ENCODE assay signal across 19 mouse cellular contexts in genomic region chr14:50788157-50788556, GRCm38 (mm10). TPM values are rescaled to one million over a fixed set of nuclear protein-coding genes. Genes with fewer than 3 reads are reported as not detected.
DNase-seq lines count a peak whose midpoint lies in the region; ATAC-seq and TF ChIP-seq lines count a peak whose summit lies in the region.
"Had no signal": no experiment of that assay in that cellular context is flagged by ENCODE, and none has a peak within 500 bp of the region (broad histone marks: within the 10 kb centered on the region; RNA-seq: fewer than 3 reads in every experiment).

No protein-coding gene starts in this region.

- peak; percentile 51 for DNase-seq in hindbrain, postnatal 0 days (ENCODE audit: low spot score)
- DNase-seq in hindbrain, embryonic 11.5 days (ENCODE audit: low spot score): no peak
- peak; percentile 43 for DNase-seq in midbrain, postnatal 0 days (ENCODE audit: low spot score)
- DNase-seq in embryo, embryonic 10.5 days (ENCODE audit: low spot score): peak; percentile 57
- no peak for DNase-seq in cerebellum, postnatal 14 days
- DNase-seq in forebrain, embryonic 11.5 days (ENCODE audit: low spot score): no peak
- DNase-seq in forebrain, embryonic 10.5 days (ENCODE audit: extremely low spot score, low spot score): no peak
- DNase-seq: adrenal gland, postnatal 14 days; cerebellum, adult 9-10 months; kidney, postnatal 14 days; right cerebral cortex, postnatal 25 days had no signal

- H3K4me2 ChIP-seq in hindbrain, postnatal 0 days (ENCODE audit: low read depth, low read length): no peak overlapping the region
- no peak overlapping the region for H3K4me2 ChIP-seq in hindbrain, embryonic 11.5 days (replicated peaks; ENCODE audit: low read depth, low read length)
- no peak overlapping the region for H3K4me2 ChIP-seq in midbrain, postnatal 0 days (ENCODE audit: low read depth, low read length, poor library complexity, severe bottlenecking)
- no peak overlapping the region for H3K4me2 ChIP-seq in midbrain, embryonic 13.5 days (replicated peaks)
- no peak overlapping the region for H3K4me2 ChIP-seq in forebrain, embryonic 11.5 days (ENCODE audit: low read depth, low read length, severe bottlenecking)
- H3K4me2 ChIP-seq: midbrain, embryonic 12.5 days had no signal

- no peak overlapping the region for H3K4me3 ChIP-seq in hindbrain, postnatal 0 days (ENCODE audit: low read length)
- H3K4me3 ChIP-seq in hindbrain, embryonic 11.5 days (ENCODE audit: low read depth, low read length): no peak overlapping the region
- no peak overlapping the region for H3K4me3 ChIP-seq in midbrain, postnatal 0 days (ENCODE audit: low read depth, low read length)
- no peak overlapping the region for H3K4me3 ChIP-seq in midbrain, embryonic 13.5 days (replicated peaks)
- no peak overlapping the region for H3K4me3 ChIP-seq in forebrain, embryonic 11.5 days (ENCODE audit: low read depth, low read length)
- no peak overlapping the region for H3K4me3 ChIP-seq in forebrain, embryonic 10.5 days
- H3K4me3 ChIP-seq: midbrain, embryonic 12.5 days had no signal

- H3K4me1 ChIP-seq in hindbrain, postnatal 0 days (ENCODE audit: insufficient read depth, low read length): 0 out of 2 replicates have a peak, but pooled peaks cover 6% of the 10 kb centered on the region
- no peaks in the 10 kb centered on the region for H3K4me1 ChIP-seq in hindbrain, embryonic 11.5 days (replicated peaks; ENCODE audit: control insufficient read depth, insufficient read depth, low read length)
- H3K4me1 ChIP-seq in midbrain, postnatal 0 days (ENCODE audit: insufficient read depth, low read length): peaks cover 3% of the 10 kb centered on the region; the same call in 1 of the 2 replicates
- H3K4me1 ChIP-seq in midbrain, embryonic 13.5 days (replicated peaks): peaks cover 15% of the 10 kb centered on the region
- no peaks in the 10 kb centered on the region for H3K4me1 ChIP-seq in forebrain, embryonic 11.5 days (replicated peaks; ENCODE audit: control insufficient read depth, insufficient read depth, low read length)
- peaks cover 11% of the 10 kb centered on the region for H3K4me1 ChIP-seq in forebrain, embryonic 10.5 days

- no peak for ATAC-seq in hindbrain, postnatal 0 days
- no peak for ATAC-seq in hindbrain, embryonic 11.5 days (ENCODE audit: low FRiP score)
- ATAC-seq in midbrain, postnatal 0 days (ENCODE audit: low FRiP score): no peak
- no peak for ATAC-seq in midbrain, embryonic 13.5 days
- no peak for ATAC-seq in forebrain, embryonic 11.5 days (replicated peaks; ENCODE audit: low FRiP score)

- no peak overlapping the region for H3K27ac ChIP-seq in hindbrain, postnatal 0 days
- no peak overlapping the region for H3K27ac ChIP-seq in hindbrain, embryonic 11.5 days (ENCODE audit: low read depth, low read length)
- no peak overlapping the region for H3K27ac ChIP-seq in midbrain, postnatal 0 days (ENCODE audit: low read depth, low read length)
- no peak overlapping the region for H3K27ac ChIP-seq in midbrain, embryonic 13.5 days
- H3K27ac ChIP-seq in forebrain, embryonic 11.5 days (ENCODE audit: low read depth, low read length): no peak overlapping the region
- no peak overlapping the region for H3K27ac ChIP-seq in forebrain, embryonic 10.5 days
- H3K27ac ChIP-seq: midbrain, embryonic 12.5 days had no signal

- no peaks in the 10 kb centered on the region for H3K27me3 ChIP-seq in hindbrain, postnatal 0 days (ENCODE audit: insufficient read depth, low read length)
- H3K27me3 ChIP-seq in hindbrain, embryonic 11.5 days (ENCODE audit: control insufficient read depth, insufficient read depth, low read length): no peaks in the 10 kb centered on the region
- H3K27me3 ChIP-seq in midbrain, postnatal 0 days (ENCODE audit: insufficient read depth, low read length): no peaks in the 10 kb centered on the region
- H3K27me3 ChIP-seq in midbrain, embryonic 13.5 days: no peaks in the 10 kb centered on the region
- no peaks in the 10 kb centered on the region for H3K27me3 ChIP-seq in forebrain, embryonic 11.5 days (ENCODE audit: control insufficient read depth, insufficient read depth, low read length)
- no peaks in the 10 kb centered on the region for H3K27me3 ChIP-seq in forebrain, embryonic 10.5 days (ENCODE audit: poor library complexity, severe bottlenecking)
- H3K27me3 ChIP-seq: midbrain, embryonic 12.5 days had no signal

- no peaks in the 10 kb centered on the region for H3K36me3 ChIP-seq in hindbrain, postnatal 0 days (ENCODE audit: insufficient read depth, low read length)
- H3K36me3 ChIP-seq in hindbrain, embryonic 11.5 days (ENCODE audit: control insufficient read depth, insufficient read depth, low read length): no peaks in the 10 kb centered on the region
- H3K36me3 ChIP-seq in midbrain, postnatal 0 days (ENCODE audit: insufficient read depth, low read length): no peaks in the 10 kb centered on the region
- no peaks in the 10 kb centered on the region for H3K36me3 ChIP-seq in midbrain, embryonic 13.5 days
- no peaks in the 10 kb centered on the region for H3K36me3 ChIP-seq in forebrain, embryonic 11.5 days (ENCODE audit: control insufficient read depth, insufficient read depth, low read length)
- H3K36me3 ChIP-seq in forebrain, embryonic 10.5 days (replicated peaks): 0 out of 2 replicates have a peak, but pooled peaks cover 2% of the 10 kb centered on the region
- H3K36me3 ChIP-seq: midbrain, embryonic 12.5 days had no signal

- TF ChIP-seq CTCF in hindbrain, postnatal 0 days (IDR thresholded peaks at IDR 0.05; ENCODE audit: low read depth): peak; percentile 56
- peak; percentile 65 for TF ChIP-seq CTCF in midbrain, postnatal 0 days (IDR thresholded peaks at IDR 0.05)

- WGBS in hindbrain, postnatal 0 days: 9% methylated on average over 2 of the region's 2 CpGs
- WGBS in hindbrain, embryonic 11.5 days: 15% methylated on average over 2 of the region's 2 CpGs
- 11% methylated on average over 2 of the region's 2 CpGs for WGBS in midbrain, postnatal 0 days
- 11% methylated on average over 2 of the region's 2 CpGs for WGBS in midbrain, embryonic 13.5 days
- 15% methylated on average over 2 of the region's 2 CpGs for WGBS in forebrain, embryonic 11.5 days
- WGBS in forebrain, embryonic 10.5 days: 24% methylated on average over 2 of the region's 2 CpGs

- H3K9me3 ChIP-seq in hindbrain, postnatal 0 days (ENCODE audit: low read length): no peaks in the 10 kb centered on the region
- H3K9me3 ChIP-seq in hindbrain, embryonic 11.5 days (ENCODE audit: control insufficient read depth, low read length): no peaks in the 10 kb centered on the region
- H3K9me3 ChIP-seq in midbrain, postnatal 0 days (ENCODE audit: low read length): no peaks in the 10 kb centered on the region
- no peaks in the 10 kb centered on the region for H3K9me3 ChIP-seq in midbrain, embryonic 13.5 days
- no peaks in the 10 kb centered on the region for H3K9me3 ChIP-seq in forebrain, embryonic 11.5 days (ENCODE audit: control insufficient read depth, low read length)
- H3K9me3 ChIP-seq in forebrain, embryonic 10.5 days: no peaks in the 10 kb centered on the region
- H3K9me3 ChIP-seq: midbrain, embryonic 12.5 days had no signal

- H3K9ac ChIP-seq in hindbrain, postnatal 0 days (replicated peaks; ENCODE audit: low read length): no peak overlapping the region
- no peak overlapping the region for H3K9ac ChIP-seq in hindbrain, embryonic 11.5 days (ENCODE audit: low read depth, low read length)
- H3K9ac ChIP-seq in midbrain, postnatal 0 days (replicated peaks; ENCODE audit: low read length, poor library complexity, severe bottlenecking): no peak overlapping the region
- H3K9ac ChIP-seq in midbrain, embryonic 13.5 days (replicated peaks): no peak overlapping the region
- no peak overlapping the region for H3K9ac ChIP-seq in forebrain, embryonic 11.5 days (ENCODE audit: low read length)
- H3K9ac ChIP-seq: midbrain, embryonic 12.5 days had no signal

RNA-seq across cellular contexts. Expression of gene Ttc5, which starts 2.8 kb away (rescaled TPM):
- total RNA-seq in hindbrain, postnatal 0 days (2014; rRNA removed): 90.8 and 91.6 TPM in 2 replicates
- polyA plus RNA-seq in hindbrain, postnatal 0 days (2015; fragmentation: Nextera tagmentation; extraction: Ambion mirVana): 95.3 and 95.8 TPM in 2 replicates
- 105 and 106 TPM in 2 replicates for polyA plus RNA-seq in hindbrain, embryonic 11.5 days (2014; fragmentation: Nextera tagmentation; extraction: Ambion mirVana)
- total RNA-seq in midbrain, postnatal 0 days (2014; rRNA removed): 83.9 and 109 TPM in 2 replicates
- polyA plus RNA-seq in midbrain, postnatal 0 days (2015; fragmentation: Nextera tagmentation; extraction: Ambion mirVana): 93.1 and 97.8 TPM in 2 replicates
- polyA plus RNA-seq in midbrain, embryonic 13.5 days (2015; fragmentation: Nextera tagmentation; extraction: Ambion mirVana): 130 and 136 TPM in 2 replicates
- 101 and 109 TPM in 2 replicates for polyA plus RNA-seq in forebrain, embryonic 11.5 days (2014; fragmentation: Nextera tagmentation; extraction: Ambion mirVana)
- polyA plus RNA-seq in forebrain, embryonic 10.5 days (2016; fragmentation: Nextera tagmentation; extraction: Ambion mirVana): 107 and 109 TPM in 2 replicates

RNA-seq across cellular contexts. Expression of gene Ccnb1ip1, which starts 19.4 kb away (rescaled TPM):
- not detected in 2 replicates for total RNA-seq in hindbrain, postnatal 0 days (2014; rRNA removed)
- 0.09 and 0.15 TPM in 2 replicates for polyA plus RNA-seq in hindbrain, postnatal 0 days (2015; fragmentation: Nextera tagmentation; extraction: Ambion mirVana)
- not detected in 2 replicates for polyA plus RNA-seq in hindbrain, embryonic 11.5 days (2014; fragmentation: Nextera tagmentation; extraction: Ambion mirVana)
- total RNA-seq in midbrain, postnatal 0 days (2014; rRNA removed): not detected in 2 replicates
- polyA plus RNA-seq in midbrain, postnatal 0 days (2015; fragmentation: Nextera tagmentation; extraction: Ambion mirVana): not detected in 2 replicates
- 0.11 TPM in 1 of 2 replicates, not detected in the other for polyA plus RNA-seq in midbrain, embryonic 13.5 days (2015; fragmentation: Nextera tagmentation; extraction: Ambion mirVana)
- polyA plus RNA-seq in forebrain, embryonic 11.5 days (2014; fragmentation: Nextera tagmentation; extraction: Ambion mirVana): not detected in 2 replicates
- not detected in 2 replicates for polyA plus RNA-seq in forebrain, embryonic 10.5 days (2016; fragmentation: Nextera tagmentation; extraction: Ambion mirVana)
- total RNA-seq: adrenal gland, postnatal 14 days; granulocyte monocyte progenitor cell, adult 5-6 weeks; hematopoietic stem cell, adult 5-6 weeks; left cerebral cortex, adult 18-20 months had no signal
- polyA plus RNA-seq: liver, embryonic 16.5 days; midbrain, embryonic 12.5 days; neural tube, embryonic 14.5 days; stomach, embryonic 16.5 days had no signal

RNA-seq across cellular contexts. Expression of gene Parp2, which starts 19.5 kb away (rescaled TPM):
- 19.7 and 21.1 TPM in 2 replicates for total RNA-seq in hindbrain, postnatal 0 days (2014; rRNA removed)
- 36.2 and 36.6 TPM in 2 replicates for polyA plus RNA-seq in hindbrain, postnatal 0 days (2015; fragmentation: Nextera tagmentation; extraction: Ambion mirVana)
- polyA plus RNA-seq in hindbrain, embryonic 11.5 days (2014; fragmentation: Nextera tagmentation; extraction: Ambion mirVana): 63.6 and 66.0 TPM in 2 replicates
- 16.3 and 23.5 TPM in 2 replicates for total RNA-seq in midbrain, postnatal 0 days (2014; rRNA removed)
- 30.7 and 32.7 TPM in 2 replicates for polyA plus RNA-seq in midbrain, postnatal 0 days (2015; fragmentation: Nextera tagmentation; extraction: Ambion mirVana)
- 48.4 and 50.6 TPM in 2 replicates for polyA plus RNA-seq in midbrain, embryonic 13.5 days (2015; fragmentation: Nextera tagmentation; extraction: Ambion mirVana)
- 73.9 and 87.7 TPM in 2 replicates for polyA plus RNA-seq in forebrain, embryonic 11.5 days (2014; fragmentation: Nextera tagmentation; extraction: Ambion mirVana)
- polyA plus RNA-seq in forebrain, embryonic 10.5 days (2016; fragmentation: Nextera tagmentation; extraction: Ambion mirVana): 76.7 and 84.4 TPM in 2 replicates

RNA-seq across cellular contexts. Expression of gene Olfr749, which starts 43.3 kb away (rescaled TPM):
- not detected in 2 replicates for total RNA-seq in hindbrain, postnatal 0 days (2014; rRNA removed)
- not detected in 2 replicates for polyA plus RNA-seq in hindbrain, postnatal 0 days (2015; fragmentation: Nextera tagmentation; extraction: Ambion mirVana)
- not detected in 2 replicates for polyA plus RNA-seq in hindbrain, embryonic 11.5 days (2014; fragmentation: Nextera tagmentation; extraction: Ambion mirVana)
- total RNA-seq in midbrain, postnatal 0 days (2014; rRNA removed): not detected in 2 replicates
- not detected in 2 replicates for polyA plus RNA-seq in midbrain, postnatal 0 days (2015; fragmentation: Nextera tagmentation; extraction: Ambion mirVana)
- polyA plus RNA-seq in midbrain, embryonic 13.5 days (2015; fragmentation: Nextera tagmentation; extraction: Ambion mirVana): not detected in 2 replicates
- polyA plus RNA-seq in forebrain, embryonic 11.5 days (2014; fragmentation: Nextera tagmentation; extraction: Ambion mirVana): not detected in 2 replicates
- polyA plus RNA-seq in forebrain, embryonic 10.5 days (2016; fragmentation: Nextera tagmentation; extraction: Ambion mirVana): not detected in 2 replicates
- total RNA-seq: adrenal gland, postnatal 14 days; granulocyte monocyte progenitor cell, adult 5-6 weeks; hematopoietic stem cell, adult 5-6 weeks; left cerebral cortex, adult 18-20 months had no signal
- polyA plus RNA-seq: liver, embryonic 16.5 days; midbrain, embryonic 12.5 days; neural tube, embryonic 14.5 days; stomach, embryonic 16.5 days had no signal

Comparison
In these comparisons a context has a peak if more than half of its experiments do, and no peak if none do; other contexts are left out.
1. DNase-seq: peak in hindbrain, postnatal 0 days (single experiment), midbrain, postnatal 0 days (single experiment) and embryo, embryonic 10.5 days (single experiment); none in hindbrain, embryonic 11.5 days (single experiment), cerebellum, postnatal 14 days (0 of 2), forebrain, embryonic 11.5 days (single experiment) and forebrain, embryonic 10.5 days (single experiment).